Mouse (Mus musculus) small intestine, adult 2 months (tissue): ENCODE results near the gene Synrg. TPM values are rescaled to one million over a fixed set of nuclear protein-coding genes. Genes with fewer than 3 reads are reported as not detected.

ENCODE experiments used
- H3K27ac ChIP-seq: fragments of 200-500 bp; 2 replicates; pipeline ENCODE4 v1.5.1; 2012; ENCODE audit warnings: low read depth, low read length, control low read depth, inconsistent platforms; ENCODE audit not compliant: insufficient read depth
- H3K27me3 ChIP-seq: fragments of 200-500 bp; 2 replicates; pipeline ENCODE4 v1.6.1; 2012; ENCODE audit warnings: mild to moderate bottlenecking, moderate library complexity, low read length, inconsistent platforms; ENCODE audit not compliant: control insufficient read depth, insufficient read depth
- H3K36me3 ChIP-seq: fragments of 200-500 bp; 2 replicates; pipeline ENCODE4 v1.6.1; 2012; ENCODE audit warnings: mild to moderate bottlenecking, low read length, control low read depth, inconsistent platforms; ENCODE audit not compliant: control insufficient read depth, insufficient read depth
- H3K4me1 ChIP-seq: fragments of 200-500 bp; 2 replicates; pipeline ENCODE4 v1.6.1; 2012; ENCODE audit warnings: low read length, inconsistent platforms, mixed read lengths; ENCODE audit not compliant: control insufficient read depth, insufficient read depth, insufficient read length
- H3K4me3 ChIP-seq: fragments of 200-500 bp; 2 replicates; pipeline ENCODE4 v1.5.1; 2012; ENCODE audit warnings: low read depth, mild to moderate bottlenecking, control low read depth, inconsistent platforms, low read length, moderate library complexity
- CTCF ChIP-seq: fragments of 200-500 bp; IDR thresholded peaks from 2 replicates; pipeline ENCODE4 v1.5.1; 2012; ENCODE audit warnings: low read depth, mild to moderate bottlenecking, control low read depth, inconsistent platforms, low read length, moderate library complexity, mixed read lengths; ENCODE audit not compliant: insufficient replicate concordance, insufficient read length; ENCODE audit errors: extremely low read depth
- POLR2A ChIP-seq: fragments of 200-500 bp; IDR thresholded peaks from 2 replicates; pipeline ENCODE4 v1.6.1; 2012; ENCODE audit warnings: low read depth, mild to moderate bottlenecking, control low read depth, inconsistent platforms, low read length, moderate library complexity
- WGBS: fragments of 180-500 bp; shearing (Covaris S2); methylation state at CpG from one replicate; pipeline ENCODE4 v1.1.7; 2018; 5-methylcytosine and 5-hydroxymethylcytosine counted together
- polyA plus RNA-seq: library from polyadenylated mRNA; depleted of rRNA; stranded (reverse); fragments of >200 nt; gene quantifications from 2 replicates; pipeline ENCODE4 v1.2.3, GENCODE M21; 2012

The Synrg gene
- polyA plus RNA-seq, 1 experiment: 10.3 TPM

DNA sequence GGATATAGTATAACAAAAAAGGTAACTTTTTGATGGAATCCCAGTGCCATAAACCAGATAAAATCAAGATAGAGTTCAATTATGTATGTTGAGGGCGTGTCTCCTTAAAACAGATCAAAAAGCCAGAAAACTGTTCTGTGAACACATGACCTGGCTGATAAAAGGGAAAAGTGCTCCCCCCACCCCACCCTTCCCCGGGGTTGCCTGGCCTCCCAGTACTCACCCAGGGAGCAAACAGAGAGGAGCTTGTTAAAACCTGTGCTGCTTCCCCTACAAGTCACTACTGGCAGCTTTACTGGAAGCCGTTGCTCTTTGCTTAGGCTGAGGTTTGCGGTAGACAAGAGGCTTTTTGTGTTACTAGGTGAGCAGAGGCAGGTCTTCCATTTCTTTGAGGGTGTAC, 83.0 kb downstream of the Synrg start:
- Histone ChIP-seq H3K27ac (no peak overlapping the region), H3K36me3 (peaks cover 3% of the 10 kb centered on the region), H3K4me1 (no peaks in the 10 kb centered on the region; the same call in 1 of the 2 replicates)

DNA sequence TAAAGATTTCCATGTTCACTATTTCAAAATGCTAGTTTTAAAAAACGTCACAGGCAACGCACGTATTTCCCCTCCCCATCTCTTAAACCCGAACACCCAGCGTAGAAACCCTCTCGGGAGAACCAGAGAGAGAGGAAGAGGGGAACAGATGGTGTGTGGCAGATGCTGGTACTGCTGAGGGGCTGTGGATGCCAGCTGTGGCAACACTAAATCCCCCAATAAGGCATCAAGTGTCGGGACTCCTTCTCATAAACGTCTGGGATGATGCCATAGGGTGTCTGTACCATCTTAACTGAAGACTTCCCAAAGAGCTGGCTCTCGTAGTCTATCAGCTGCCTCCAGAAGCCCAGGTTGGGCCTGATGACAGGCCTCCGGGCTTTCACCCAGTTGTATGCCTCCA, 84.2 kb downstream of the Synrg start:
- WGBS: 83% methylated on average over 10 of the region's 10 CpGs
- no peaks in the 10 kb centered on the region; the same call in 1 of the 2 replicates for H3K4me1 ChIP-seq
- H3K4me3 ChIP-seq: no peak overlapping the region
- TF ChIP-seq POLR2A (no peak), CTCF (no peak)
- H3K27me3 ChIP-seq: no peaks in the 10 kb centered on the region
- no peak overlapping the region for H3K27ac ChIP-seq
- H3K36me3 ChIP-seq: no peaks in the 10 kb centered on the region

More for the DNA sequence above, 83.0 kb downstream of the Synrg start:
- TF ChIP-seq POLR2A: no peak
- no peak for TF ChIP-seq CTCF
- 25% methylated on average over 4 of the region's 4 CpGs for WGBS
- Histone ChIP-seq H3K4me3 (no peak overlapping the region), H3K27me3 (no peaks in the 10 kb centered on the region)

DNA sequence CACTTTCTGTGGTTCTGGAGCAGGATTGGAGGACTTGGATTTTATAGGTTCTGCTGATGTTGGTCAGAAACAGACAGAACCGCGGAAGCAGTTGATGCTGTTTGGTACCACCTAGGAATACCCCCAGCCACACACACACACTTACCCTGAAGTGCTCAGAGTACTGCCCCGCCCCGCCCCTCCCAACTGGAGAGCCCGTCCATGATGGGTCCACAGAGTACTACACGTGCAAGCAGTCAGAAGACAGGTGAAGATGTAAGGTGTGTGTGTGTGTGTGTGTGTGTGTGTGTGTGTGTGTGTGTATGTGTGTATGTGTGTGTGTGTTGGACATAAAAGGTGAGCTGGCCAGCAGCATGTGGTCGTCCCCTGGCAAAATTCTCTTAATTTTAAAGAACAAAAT, 88.8 kb downstream of the Synrg start:
- Histone ChIP-seq H3K27me3 (no peaks in the 10 kb centered on the region), H3K4me1 (no peaks in the 10 kb centered on the region; the same call in 1 of the 2 replicates), H3K4me3 (no peak overlapping the region), H3K27ac (no peak overlapping the region), H3K36me3 (no peaks in the 10 kb centered on the region)
- TF ChIP-seq POLR2A: no peak
- no peak for TF ChIP-seq CTCF
- WGBS: 73% methylated on average over 7 of the region's 7 CpGs

DNA sequence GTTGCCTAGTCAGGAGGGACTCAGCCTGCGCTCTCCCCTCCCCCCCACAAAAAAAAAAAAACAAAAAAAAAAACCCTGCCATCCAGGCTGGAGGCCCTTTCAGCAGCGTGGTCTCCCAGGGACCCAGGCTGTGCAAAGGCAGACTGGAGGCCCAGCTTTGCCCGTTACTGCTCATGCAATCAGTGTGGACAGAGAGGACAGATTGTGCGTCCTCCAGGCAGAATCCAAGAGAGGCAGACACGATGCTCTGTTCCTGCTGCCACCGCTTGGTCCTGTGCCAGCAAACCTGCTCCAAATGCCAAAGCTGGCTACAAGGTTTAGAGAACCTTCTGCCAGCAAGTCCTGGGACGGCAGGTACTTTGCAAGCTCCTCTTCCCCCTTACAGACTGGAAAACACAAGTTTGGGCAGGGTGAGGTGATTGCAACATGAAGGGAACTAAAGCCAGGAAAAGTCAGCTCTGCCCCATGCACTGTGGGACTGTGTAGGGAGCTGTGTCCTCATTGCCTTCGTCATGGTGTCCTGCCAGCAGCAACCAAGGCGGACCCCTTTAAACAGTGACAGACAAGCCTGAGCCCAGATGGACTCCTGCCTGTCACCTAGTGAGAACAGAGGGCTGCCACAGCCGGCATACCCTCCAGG, 89.4 kb downstream of the Synrg start:
- TF ChIP-seq CTCF (no peak), POLR2A (no peak)
- H3K4me1 ChIP-seq: no peaks in the 10 kb centered on the region; the same call in 1 of the 2 replicates
- no peaks in the 10 kb centered on the region for H3K36me3 ChIP-seq
- H3K4me3 ChIP-seq: no peak overlapping the region
- no peaks in the 10 kb centered on the region for H3K27me3 ChIP-seq
- no peak overlapping the region for H3K27ac ChIP-seq
- 69% methylated on average over 10 of the region's 10 CpGs for WGBS

DNA sequence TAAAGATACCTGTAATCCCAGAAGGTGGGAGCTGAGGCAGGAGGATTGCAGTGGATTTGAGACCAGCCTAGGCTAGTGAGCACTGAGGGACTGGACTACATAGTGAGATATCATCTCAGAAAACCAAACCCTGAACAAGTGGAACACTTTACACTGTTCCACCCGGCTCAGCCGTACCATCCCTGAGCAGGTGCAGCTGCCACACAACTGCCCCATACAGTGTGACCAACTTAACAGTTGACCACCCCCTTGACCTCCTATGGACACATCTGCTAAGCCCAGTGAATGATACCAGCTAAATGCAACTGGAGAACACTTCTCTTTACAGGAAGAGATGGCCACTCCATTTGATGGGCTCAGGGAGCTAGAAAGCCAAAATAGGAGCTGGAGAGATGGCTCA, 93.2 kb downstream of the Synrg start:
- H3K27me3 ChIP-seq: no peaks in the 10 kb centered on the region
- H3K4me1 ChIP-seq: no peaks in the 10 kb centered on the region; the same call in 1 of the 2 replicates
- no peak overlapping the region for H3K27ac ChIP-seq
- no peaks in the 10 kb centered on the region for H3K36me3 ChIP-seq
- no peak overlapping the region for H3K4me3 ChIP-seq
- TF ChIP-seq CTCF (no peak), POLR2A (no peak)
- WGBS: 79% methylated on average over 2 of the region's 2 CpGs

DNA sequence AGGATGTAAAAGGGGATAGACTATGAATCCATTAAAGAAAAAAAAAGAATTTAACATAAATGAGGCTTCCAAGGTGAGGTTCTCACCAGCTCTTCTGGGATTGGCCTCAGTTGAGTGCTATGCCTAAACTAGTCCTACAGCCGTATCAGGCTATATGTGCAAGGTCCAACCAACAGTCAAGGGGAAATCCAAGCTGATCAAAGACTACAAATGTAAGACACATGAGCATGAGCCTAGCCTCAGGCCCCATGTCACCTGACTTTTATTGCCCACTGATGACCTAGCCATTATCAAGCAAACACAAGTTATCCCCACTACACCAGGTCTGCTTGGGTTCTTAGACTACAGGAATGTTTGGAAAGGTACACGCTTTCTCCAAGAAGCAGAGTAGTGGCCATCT, 95.6 kb downstream of the Synrg start:
- no peaks in the 10 kb centered on the region for H3K36me3 ChIP-seq
- no peak for TF ChIP-seq CTCF
- no peak for TF ChIP-seq POLR2A
- no peak overlapping the region for H3K4me3 ChIP-seq
- H3K4me1 ChIP-seq: no peaks in the 10 kb centered on the region
- H3K27me3 ChIP-seq: no peaks in the 10 kb centered on the region
- no peak overlapping the region for H3K27ac ChIP-seq
- WGBS: 56% methylated on average over 2 of the region's 2 CpGs

DNA sequence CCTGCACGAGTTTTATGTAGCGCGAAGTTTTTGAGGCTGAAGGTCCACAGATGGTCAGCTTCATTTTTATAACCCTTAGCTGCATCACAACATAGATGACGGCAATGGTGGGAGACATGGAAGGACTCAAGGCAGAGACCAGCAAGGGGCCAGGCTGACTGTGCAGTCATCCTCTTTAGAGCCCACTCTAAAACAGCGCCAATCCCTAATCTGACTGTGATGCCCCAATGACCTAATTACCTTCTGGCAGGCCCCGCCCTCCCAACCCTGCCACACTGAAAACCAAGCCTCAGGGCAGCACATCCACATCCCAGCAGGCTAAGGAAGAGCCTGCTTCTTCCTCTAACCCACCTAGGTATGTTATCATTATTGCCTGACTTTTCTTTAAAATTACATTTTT, 96.4 kb downstream of the Synrg start:
- WGBS: 77% methylated on average over 6 of the region's 6 CpGs
- TF ChIP-seq POLR2A (no peak), CTCF (no peak)
- Histone ChIP-seq H3K27ac (no peak overlapping the region), H3K36me3 (no peaks in the 10 kb centered on the region), H3K4me1 (no peaks in the 10 kb centered on the region), H3K4me3 (no peak overlapping the region), H3K27me3 (no peaks in the 10 kb centered on the region)

DNA sequence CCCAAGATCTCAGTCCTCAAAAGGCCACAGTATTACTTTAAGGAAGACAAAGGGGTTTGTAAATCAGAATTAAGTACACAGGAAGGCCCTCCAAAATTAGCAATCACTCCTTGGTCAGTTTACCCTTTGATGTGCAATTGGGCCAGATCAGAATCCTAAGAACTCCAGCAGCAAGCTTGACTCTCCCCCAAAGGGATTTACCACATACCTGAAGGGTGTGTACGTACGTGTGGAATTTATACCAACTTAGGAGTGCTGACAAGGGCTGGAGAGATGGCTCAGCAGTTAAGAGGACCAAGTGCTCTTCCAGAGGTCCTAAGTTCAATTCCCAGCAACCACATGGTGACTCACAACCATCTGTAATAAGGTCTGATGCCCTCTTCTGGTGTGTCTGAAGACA, 97.7 kb downstream of the Synrg start:
- Histone ChIP-seq H3K27me3 (peaks cover 3% of the 10 kb centered on the region; the same call in 1 of the 2 replicates), H3K36me3 (no peaks in the 10 kb centered on the region), H3K4me3 (no peak overlapping the region), H3K27ac (no peak overlapping the region), H3K4me1 (no peaks in the 10 kb centered on the region)
- WGBS: 84% methylated on average over 2 of the region's 2 CpGs
- TF ChIP-seq CTCF (no peak), POLR2A (no peak)
